Mouse (Mus musculus): Measurements from ENCODE around the gene Lgi1. TPM values are rescaled to one million over a fixed set of nuclear protein-coding genes. Genes with fewer than 3 reads are reported as not detected.

The Lgi1 gene
- polyA plus RNA-seq, 1 experiment from 2014 or later: 10.0 TPM

GRCm38 (mm10) chr19:38354819-38355360, 90.6 kb downstream of the Lgi1 start:
- Histone ChIP-seq H3K27ac (no peak overlapping the region), H3K4me2 (replicated peaks) (no peak overlapping the region), H3K9me3 (no peaks in the 10 kb centered on the region), H3K4me1 (replicated peaks) (no peaks in the 10 kb centered on the region), H3K36me3 (no peaks in the 10 kb centered on the region), H3K27me3 (no peaks in the 10 kb centered on the region), H3K4me3 (replicated peaks) (no peak overlapping the region), H3K9ac (replicated peaks) (no peak overlapping the region)
- 74% methylated on average over 10 of the region's 10 CpGs for WGBS
- no peak for ATAC-seq

- no peaks in the 10 kb centered on the region for H3K9me3 ChIP-seq
- 85% methylated on average over 8 of the region's 8 CpGs for WGBS
- H3K27me3 ChIP-seq: no peaks in the 10 kb centered on the region
Measured at GRCm38 (mm10) chr19:38356211-38356828, 92.0 kb downstream of the Lgi1 start.

GRCm38 (mm10) chr19:38357956-38358623, 93.8 kb downstream of the Lgi1 start:
- WGBS: 75% methylated on average over 9 of the region's 9 CpGs

More at GRCm38 (mm10) chr19:38356211-38356828, 92.0 kb downstream of the Lgi1 start:
- Histone ChIP-seq H3K27ac (no peak overlapping the region), H3K4me3 (replicated peaks) (no peak overlapping the region), H3K4me2 (replicated peaks) (no peak overlapping the region), H3K36me3 (no peaks in the 10 kb centered on the region), H3K9ac (replicated peaks) (no peak overlapping the region), H3K4me1 (replicated peaks) (no peaks in the 10 kb centered on the region)
- ATAC-seq: no peak

GRCm38 (mm10) chr19:38359287-38359686, 95.0 kb downstream of the Lgi1 start:
- no peak overlapping the region for H3K4me2 ChIP-seq (replicated peaks)
- no peak for ATAC-seq
- no peaks in the 10 kb centered on the region for H3K9me3 ChIP-seq
- H3K36me3 ChIP-seq: no peaks in the 10 kb centered on the region
- H3K4me1 ChIP-seq (replicated peaks): no peaks in the 10 kb centered on the region
- no peaks in the 10 kb centered on the region for H3K27me3 ChIP-seq
- H3K27ac ChIP-seq: no peak overlapping the region
- H3K9ac ChIP-seq (replicated peaks): no peak overlapping the region
- H3K4me3 ChIP-seq (replicated peaks): no peak overlapping the region
- WGBS: 87% methylated on average over 1 of the region's 1 CpGs

More at GRCm38 (mm10) chr19:38357956-38358623, 93.8 kb downstream of the Lgi1 start:
- Histone ChIP-seq H3K9ac (replicated peaks) (no peak overlapping the region), H3K27me3 (no peaks in the 10 kb centered on the region), H3K27ac (no peak overlapping the region), H3K4me2 (replicated peaks) (no peak overlapping the region), H3K4me3 (replicated peaks) (no peak overlapping the region), H3K9me3 (no peaks in the 10 kb centered on the region), H3K4me1 (replicated peaks) (no peaks in the 10 kb centered on the region), H3K36me3 (no peaks in the 10 kb centered on the region)
- ATAC-seq: no peak

Other genes starting within 250 kb of the Lgi1 start
- 1.3 and 1.6 TPM in 2 replicates for gene Myof, start 221.0 kb upstream of the Lgi1 start, polyA plus RNA-seq (2015; fragmentation: Nextera tagmentation; extraction: Ambion mirVana)
- gene Cep55, start 209.5 kb upstream of the Lgi1 start, polyA plus RNA-seq (2015; fragmentation: Nextera tagmentation; extraction: Ambion mirVana): 15.9 and 16.3 TPM in 2 replicates
- gene Ffar4, start 167.5 kb upstream of the Lgi1 start, polyA plus RNA-seq (2015; fragmentation: Nextera tagmentation; extraction: Ambion mirVana): not detected in 2 replicates
- gene Rbp4, start 139.3 kb upstream of the Lgi1 start, polyA plus RNA-seq (2015; fragmentation: Nextera tagmentation; extraction: Ambion mirVana): 1.7 and 7.8 TPM in 2 replicates
- gene Pde6c, start 131.8 kb upstream of the Lgi1 start, polyA plus RNA-seq (2015; fragmentation: Nextera tagmentation; extraction: Ambion mirVana): 0.13 and 0.24 TPM in 2 replicates
- gene Fra10ac1, start 40.4 kb upstream of the Lgi1 start, polyA plus RNA-seq (2015; fragmentation: Nextera tagmentation; extraction: Ambion mirVana): 50.9 and 54.6 TPM in 2 replicates
- gene Slc35g1, start 131.4 kb downstream of the Lgi1 start, polyA plus RNA-seq (2015; fragmentation: Nextera tagmentation; extraction: Ambion mirVana): 1.7 and 1.9 TPM in 2 replicates
- 3.9 and 4.3 TPM in 2 replicates for gene Plce1, start 216.6 kb downstream of the Lgi1 start, polyA plus RNA-seq (2015; fragmentation: Nextera tagmentation; extraction: Ambion mirVana)